Mouse (Mus musculus): Measurements from ENCODE around the gene Gabre. TPM values are rescaled to one million over a fixed set of nuclear protein-coding genes. Genes with fewer than 3 reads are reported as not detected.

Gene Gabre
- 1 to 10 TPM in 1 of 2 experiments, under 1 TPM in 1; 0.88 to 1.1 TPM for total RNA-seq (2021)

- DNase-seq, result peak; percentile 58
These were observed at the start of gene Gabre for GRCm38 (mm10) chrX:72274659-72275371. Gene Gabre (minus strand): TSS chrX:72274803.

GRCm38 (mm10) chrX:72297812-72298211, 23.2 kb upstream of the Gabre start:
- DNase-seq, result no peak

GRCm38 (mm10) chrX:72275372-72275663, 715 bp upstream of the Gabre start:
- no peak for DNase-seq

- DNase-seq, result no peak
These were observed 491 bp downstream of the Gabre start for GRCm38 (mm10) chrX:72273966-72274658.

GRCm38 (mm10) chrX:72270637-72271036, 4.0 kb downstream of the Gabre start:
- no peak for DNase-seq

- DNase-seq, result no peak
These were observed 52.9 kb downstream of the Gabre start, which contains the start of gene Magea4 for GRCm38 (mm10) chrX:72221717-72222116. Gene Magea4 (plus strand): TSS chrX:72222017.

Small RNA genes lying within 50 kb of the gene (microRNA-seq; reads per million reads assigned to microRNA genes)
- gene Mir224 (236 to 301 reads per million in 2 experiments), gene Mir452 (9.2 to 11.7 reads per million in 2 experiments)

Other genes with a start within 250 kb of the Gabre start
- gene Magea4, start 52.8 kb downstream of the Gabre start, total RNA-seq (2021), result not detected
- gene Magea10, start 112.1 kb upstream of the Gabre start, total RNA-seq (2021), result not detected

All from heart, postnatal 4 days (tissue).